Mouse (Mus musculus) adrenal gland, adult 8-10 months (tissue): ENCODE results near the gene Irf2. TPM values are rescaled to one million over a fixed set of nuclear protein-coding genes. Genes with fewer than 3 reads are reported as not detected.

ENCODE experiments used
- DNase-seq: peaks from one replicate; pipeline ENCODE4 v3.0.0; 2022
- total RNA-seq, 4 experiments: library from RNA; stranded (reverse); gene quantifications; 2 replicates each; pipeline ENCODE4 v1.2.4; 2022

Irf2 gene
- total RNA-seq, 4 experiments from 2014 or later: 55.9 to 62.2 (median 60.3) TPM

GRCm38 (mm10) chr8:46844974-46845774 is 105.6 kb downstream of the Irf2 start:
- DNase-seq: peak; percentile 42

GRCm38 (mm10) chr8:46845891-46846290 is 106.4 kb downstream of the Irf2 start:
- no peak for DNase-seq

GRCm38 (mm10) chr8:46846893-46847292 is 107.4 kb downstream of the Irf2 start:
- no peak for DNase-seq

- DNase-seq: no peak
Observed at GRCm38 (mm10) chr8:46848011-46848641, 108.6 kb downstream of the Irf2 start.

DNA sequence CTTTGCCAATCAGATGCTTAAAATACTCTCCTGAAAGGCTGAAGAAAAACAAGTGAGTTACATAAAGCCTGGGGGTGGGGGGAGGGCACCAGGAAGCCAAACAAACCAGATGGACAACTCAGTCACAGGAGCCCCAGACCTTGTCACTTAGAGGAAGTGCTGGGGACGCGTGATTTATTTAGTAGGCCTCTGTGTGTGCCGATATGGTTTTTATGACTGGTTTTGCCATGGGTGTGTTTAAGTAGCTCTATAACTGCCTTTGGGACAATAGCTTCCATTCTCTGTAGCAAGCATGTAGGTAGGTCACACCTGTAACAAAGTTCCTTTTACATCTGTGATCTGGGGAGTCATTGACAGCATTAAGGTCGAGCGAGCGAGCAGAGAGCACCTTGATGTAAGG is 109.4 kb downstream of the Irf2 start:
- no peak for DNase-seq

GRCm38 (mm10) chr8:46849458-46849857 is 109.9 kb downstream of the Irf2 start:
- no peak for DNase-seq

- DNase-seq: no peak
Observed at GRCm38 (mm10) chr8:46850258-46850897, 110.8 kb downstream of the Irf2 start.

DNA sequence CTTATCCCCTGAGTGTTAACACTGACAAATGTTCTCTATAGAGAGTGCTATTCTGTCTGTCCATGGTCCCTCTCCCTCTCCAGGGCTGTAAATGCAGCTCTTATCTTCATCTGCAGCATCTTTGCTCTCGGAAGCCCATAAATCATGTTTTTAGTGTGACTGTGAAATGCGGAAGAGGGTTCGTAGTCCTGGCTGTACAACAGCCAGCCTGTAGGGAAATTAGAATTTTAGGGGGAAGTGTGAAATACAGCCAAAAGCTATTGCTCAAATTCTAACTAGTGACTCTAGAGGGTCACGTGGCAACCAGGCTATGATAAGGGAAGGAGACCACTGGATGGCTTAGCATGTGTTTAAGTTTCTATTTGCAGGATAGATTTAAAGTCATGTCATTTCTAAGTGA is 112.0 kb downstream of the Irf2 start:
- no peak for DNase-seq

GRCm38 (mm10) chr8:46852377-46852776 is 112.8 kb downstream of the Irf2 start:
- DNase-seq: no peak

DNA sequence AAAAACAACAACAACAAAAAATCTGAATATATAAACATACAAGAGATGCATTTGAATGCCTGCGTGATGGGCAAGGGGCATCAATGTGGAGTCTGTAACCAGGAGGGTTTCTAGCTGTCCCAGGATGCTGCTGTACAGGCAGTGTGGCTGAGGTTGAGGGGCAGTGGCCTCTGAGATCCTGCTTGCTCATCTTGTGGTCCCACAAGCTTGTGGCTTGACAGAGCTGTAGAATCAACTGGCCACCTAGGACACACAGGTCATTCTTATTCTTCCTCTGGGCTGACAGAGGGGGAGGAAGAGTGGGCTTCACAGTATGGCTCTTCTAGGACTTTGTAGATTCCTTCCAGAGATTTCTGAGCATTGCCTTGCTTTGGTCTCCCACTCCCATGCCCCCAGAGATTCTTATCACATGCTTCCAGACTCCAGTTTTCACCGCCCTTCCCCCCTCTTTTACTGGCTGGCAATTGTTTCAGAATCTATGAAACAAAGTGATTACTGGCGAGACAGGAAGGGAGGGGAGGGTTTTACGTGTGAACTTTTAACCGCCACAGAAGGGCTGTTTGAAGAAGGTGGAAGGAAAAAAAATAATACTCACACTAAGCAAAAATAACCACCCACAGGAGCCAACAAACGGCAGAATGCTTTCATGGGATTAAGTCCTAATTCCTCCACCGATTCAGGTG is 119.8 kb downstream of the Irf2 start:
- no peak for DNase-seq

DNA sequence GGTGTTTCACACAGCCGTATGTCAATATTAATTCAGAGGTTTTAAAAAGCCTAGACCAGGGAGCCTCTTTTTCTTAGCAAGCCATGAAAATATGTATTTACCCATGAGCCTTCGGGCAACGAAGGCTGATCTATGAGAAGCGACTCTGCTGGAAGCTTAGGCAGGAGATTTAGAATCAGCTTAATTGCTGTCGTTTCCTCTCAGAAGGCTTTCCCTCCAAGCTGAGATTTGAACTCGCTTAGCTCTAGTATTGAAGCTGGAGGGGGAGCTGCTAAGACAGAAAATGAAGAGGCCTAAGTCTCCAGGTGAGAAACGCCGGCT is 120.3 kb downstream of the Irf2 start:
- DNase-seq: no peak

GRCm38 (mm10) chr8:46862508-46862907 is 123.0 kb downstream of the Irf2 start:
- DNase-seq: no peak

- no peak for DNase-seq
Observed at GRCm38 (mm10) chr8:46865428-46865827, 125.9 kb downstream of the Irf2 start.

DNA sequence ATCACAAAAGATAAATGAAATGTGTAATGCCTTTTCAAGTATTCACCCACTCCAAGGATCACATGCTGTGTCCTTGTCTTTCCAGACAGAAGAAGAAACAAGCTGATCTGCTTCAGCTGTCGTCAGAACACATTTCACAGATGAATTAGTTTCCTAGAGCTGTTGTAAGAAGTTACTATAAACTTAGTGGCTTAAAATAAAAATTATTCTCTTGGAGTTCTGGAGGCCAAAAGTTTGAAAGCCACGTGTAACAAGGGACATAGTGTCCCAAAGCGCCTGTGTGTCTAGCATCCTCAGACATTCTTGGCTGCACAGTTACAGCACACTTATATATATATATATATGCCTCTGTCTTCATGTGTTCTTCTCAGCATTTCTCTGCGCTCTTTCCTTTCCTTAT is 127.9 kb downstream of the Irf2 start:
- DNase-seq: no peak

DNA sequence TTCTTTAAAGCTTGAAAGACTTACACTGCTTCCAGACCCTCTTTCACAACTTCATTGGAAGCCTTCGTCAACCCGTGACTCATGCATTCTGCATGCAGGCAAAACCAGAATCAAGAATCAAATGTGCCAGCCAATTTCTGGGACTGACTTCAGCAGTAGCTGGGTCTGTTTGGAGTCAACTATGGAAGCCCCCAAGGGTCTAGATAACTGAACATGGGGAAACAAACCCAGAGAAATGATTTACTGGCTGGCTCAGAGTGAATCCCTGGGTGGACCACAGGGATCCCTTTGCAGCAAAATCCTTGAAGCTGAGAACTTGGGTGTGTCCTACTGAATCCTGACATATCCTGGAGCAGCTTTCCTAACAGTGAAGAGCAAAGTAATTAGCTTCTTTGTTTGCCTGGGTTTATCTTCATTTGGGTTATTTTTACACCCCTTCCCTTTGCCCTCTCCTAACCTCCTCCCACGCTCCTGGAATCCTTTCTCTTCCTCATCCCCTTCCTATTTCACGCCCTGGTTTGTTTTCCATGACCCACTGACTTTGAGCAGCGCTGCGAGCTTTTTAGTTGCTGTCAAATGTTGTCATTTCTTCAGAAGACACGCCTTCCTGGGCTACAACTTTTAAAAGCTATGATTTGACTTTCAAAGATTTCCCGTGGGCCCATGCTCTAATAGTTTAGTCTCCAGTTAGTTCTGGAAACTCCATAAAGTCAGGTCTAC is 129.0 kb downstream of the Irf2 start:
- peak; percentile 77 for DNase-seq

DNA sequence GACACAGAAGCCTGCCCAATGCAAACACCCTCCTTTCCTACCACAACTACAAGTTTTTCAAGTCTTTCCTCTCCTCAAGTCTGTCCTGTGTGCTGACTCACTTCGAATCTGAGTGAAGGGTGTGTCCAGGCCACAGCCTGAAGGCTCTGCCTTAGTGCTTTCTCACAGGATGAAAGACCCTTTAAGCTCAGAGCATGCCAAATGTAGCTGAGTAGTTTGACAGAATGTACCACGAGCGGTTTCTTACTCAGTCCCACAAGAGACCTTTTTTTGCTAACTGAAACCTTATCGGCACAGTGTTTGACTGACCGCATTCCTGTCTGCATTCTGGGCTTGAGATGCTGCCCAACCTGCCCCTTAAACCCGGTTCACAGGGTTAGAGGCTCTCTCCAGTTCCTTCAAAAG is 130.0 kb downstream of the Irf2 start:
- no peak for DNase-seq

DNA sequence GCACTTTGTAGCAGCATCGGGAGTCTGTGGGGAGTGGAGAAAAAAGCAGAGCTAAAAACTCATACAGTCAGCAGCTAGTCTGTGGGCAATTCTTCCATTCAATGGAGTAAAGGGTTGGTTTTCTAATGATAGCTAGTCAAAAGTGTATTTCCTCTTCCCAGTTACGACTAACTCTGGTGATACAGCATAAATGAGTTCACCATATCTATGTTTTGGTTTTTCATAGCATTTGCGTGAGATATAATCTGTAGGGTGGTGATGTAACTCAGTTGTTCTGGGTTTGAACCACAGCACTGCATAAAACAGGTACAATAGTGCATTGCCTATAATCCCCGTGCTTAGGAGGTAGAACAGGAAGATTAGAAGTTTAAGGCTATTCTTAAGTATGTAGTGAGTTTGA is 131.6 kb downstream of the Irf2 start:
- DNase-seq: no peak

GRCm38 (mm10) chr8:46875615-46876293 is 136.2 kb downstream of the Irf2 start:
- DNase-seq: no peak

GRCm38 (mm10) chr8:46881348-46881747 is 141.8 kb downstream of the Irf2 start:
- no peak for DNase-seq

GRCm38 (mm10) chr8:46881755-46882419 is 142.4 kb downstream of the Irf2 start:
- DNase-seq: no peak

- no peak for DNase-seq
Observed at GRCm38 (mm10) chr8:46882743-46883142, 143.2 kb downstream of the Irf2 start.
